Mouse (Mus musculus): ENCODE data around the gene Bcas3. TPM values are rescaled to one million over a fixed set of nuclear protein-coding genes. Genes with fewer than 3 reads are reported as not detected.

Gene Bcas3
- polyA plus RNA-seq, 1 experiment = 37.8 TPM

DNA sequence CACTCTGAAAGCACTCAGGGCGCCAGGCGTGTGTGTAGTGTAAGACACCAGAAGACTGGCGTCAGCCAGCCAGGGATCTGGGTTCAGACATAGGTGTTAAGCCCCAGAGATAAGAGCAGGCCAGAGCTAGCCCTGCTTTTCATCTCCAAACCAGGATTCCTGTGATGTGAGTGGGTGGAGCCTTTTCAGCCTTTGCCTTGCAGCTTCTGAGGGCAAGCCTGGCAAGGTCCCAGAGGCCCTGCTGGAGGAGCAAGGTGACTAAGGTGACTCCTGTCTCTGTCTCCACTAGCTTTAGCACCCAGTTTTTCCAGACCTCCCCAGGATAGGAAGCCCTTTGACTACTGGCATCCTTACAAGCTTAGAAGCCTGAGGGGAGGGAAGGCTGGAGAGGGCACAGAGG is 465.4 kb downstream of the Bcas3 start:
- no peaks in the 10 kb centered on the region for H3K4me1 ChIP-seq (ENCODE audit: control insufficient read depth, insufficient read depth, low read length)
- no peak overlapping the region for H3K27ac ChIP-seq (ENCODE audit: insufficient read depth, low read length)
- no peaks in the 10 kb centered on the region for H3K27me3 ChIP-seq (ENCODE audit: control insufficient read depth, insufficient read depth, low read length, poor library complexity, severe bottlenecking)

GRCm38 (mm10) chr11:85820959-85821358 is 468.0 kb downstream of the Bcas3 start:
- Histone ChIP-seq H3K4me3 (ENCODE audit: low read depth, low read length) (no peak overlapping the region), H3K9ac (ENCODE audit: low read depth, poor library complexity, severe bottlenecking) (no peak overlapping the region), H3K27ac (ENCODE audit: insufficient read depth, low read length) (no peak overlapping the region), H3K9me3 (replicated peaks; ENCODE audit: control insufficient read depth, insufficient read depth, low read length, poor library complexity, severe bottlenecking) (no peaks in the 10 kb centered on the region), H3K4me1 (ENCODE audit: control insufficient read depth, insufficient read depth, low read length) (no peaks in the 10 kb centered on the region), H3K36me3 (ENCODE audit: control insufficient read depth, insufficient read depth, low read length, poor library complexity, severe bottlenecking) (no peaks in the 10 kb centered on the region), H3K27me3 (ENCODE audit: control insufficient read depth, insufficient read depth, low read length, poor library complexity, severe bottlenecking) (no peaks in the 10 kb centered on the region)
- TF ChIP-seq POLR2A (IDR thresholded peaks at IDR 0.05; ENCODE audit: insufficient read depth, low read length) = no peak
- no peak for TF ChIP-seq EP300 (IDR thresholded peaks at IDR 0.05; ENCODE audit: insufficient read depth, low read depth, low read length)
- TF ChIP-seq CTCF (IDR thresholded peaks at IDR 0.05; ENCODE audit: low read depth, low read length) = no peak

More for the DNA sequence above, 465.4 kb downstream of the Bcas3 start:
- no peak for TF ChIP-seq POLR2A (IDR thresholded peaks at IDR 0.05; ENCODE audit: insufficient read depth, low read length)
- no peak for TF ChIP-seq CTCF (IDR thresholded peaks at IDR 0.05; ENCODE audit: low read depth, low read length)
- TF ChIP-seq EP300 (IDR thresholded peaks at IDR 0.05; ENCODE audit: insufficient read depth, low read depth, low read length) = no peak
- no peaks in the 10 kb centered on the region for H3K36me3 ChIP-seq (ENCODE audit: control insufficient read depth, insufficient read depth, low read length, poor library complexity, severe bottlenecking)
- H3K4me3 ChIP-seq (ENCODE audit: low read depth, low read length) = no peak overlapping the region
- no peak overlapping the region for H3K9ac ChIP-seq (ENCODE audit: low read depth, poor library complexity, severe bottlenecking)
- H3K9me3 ChIP-seq (replicated peaks; ENCODE audit: control insufficient read depth, insufficient read depth, low read length, poor library complexity, severe bottlenecking) = no peaks in the 10 kb centered on the region

GRCm38 (mm10) chr11:85821659-85822058 is 468.7 kb downstream of the Bcas3 start:
- no peaks in the 10 kb centered on the region for H3K4me1 ChIP-seq (ENCODE audit: control insufficient read depth, insufficient read depth, low read length)
- H3K9me3 ChIP-seq (replicated peaks; ENCODE audit: control insufficient read depth, insufficient read depth, low read length, poor library complexity, severe bottlenecking) = no peaks in the 10 kb centered on the region
- no peak for TF ChIP-seq EP300 (IDR thresholded peaks at IDR 0.05; ENCODE audit: insufficient read depth, low read depth, low read length)
- TF ChIP-seq POLR2A (IDR thresholded peaks at IDR 0.05; ENCODE audit: insufficient read depth, low read length) = no peak
- TF ChIP-seq CTCF (IDR thresholded peaks at IDR 0.05; ENCODE audit: low read depth, low read length) = no peak
- no peaks in the 10 kb centered on the region for H3K36me3 ChIP-seq (ENCODE audit: control insufficient read depth, insufficient read depth, low read length, poor library complexity, severe bottlenecking)
- H3K27me3 ChIP-seq (ENCODE audit: control insufficient read depth, insufficient read depth, low read length, poor library complexity, severe bottlenecking) = 0 out of 2 replicates have a peak, but pooled peaks cover 1% of the 10 kb centered on the region
- no peak overlapping the region for H3K4me3 ChIP-seq (ENCODE audit: low read depth, low read length)
- no peak overlapping the region for H3K9ac ChIP-seq (ENCODE audit: low read depth, poor library complexity, severe bottlenecking)
- H3K27ac ChIP-seq (ENCODE audit: insufficient read depth, low read length) = no peak overlapping the region

GRCm38 (mm10) chr11:85823181-85823580 is 470.2 kb downstream of the Bcas3 start:
- Histone ChIP-seq H3K9me3 (replicated peaks; ENCODE audit: control insufficient read depth, insufficient read depth, low read length, poor library complexity, severe bottlenecking) (no peaks in the 10 kb centered on the region), H3K36me3 (ENCODE audit: control insufficient read depth, insufficient read depth, low read length, poor library complexity, severe bottlenecking) (no peaks in the 10 kb centered on the region), H3K4me3 (ENCODE audit: low read depth, low read length) (no peak overlapping the region), H3K4me1 (ENCODE audit: control insufficient read depth, insufficient read depth, low read length) (no peaks in the 10 kb centered on the region), H3K9ac (ENCODE audit: low read depth, poor library complexity, severe bottlenecking) (no peak overlapping the region), H3K27ac (ENCODE audit: insufficient read depth, low read length) (no peak overlapping the region), H3K27me3 (ENCODE audit: control insufficient read depth, insufficient read depth, low read length, poor library complexity, severe bottlenecking) (0 out of 2 replicates have a peak, but pooled peaks cover 1% of the 10 kb centered on the region)
- TF ChIP-seq CTCF (IDR thresholded peaks at IDR 0.05; ENCODE audit: low read depth, low read length) (peak; percentile 94), POLR2A (IDR thresholded peaks at IDR 0.05; ENCODE audit: insufficient read depth, low read length) (no peak), EP300 (IDR thresholded peaks at IDR 0.05; ENCODE audit: insufficient read depth, low read depth, low read length) (no peak)

GRCm38 (mm10) chr11:85823794-85824193 is 470.8 kb downstream of the Bcas3 start:
- H3K4me1 ChIP-seq (ENCODE audit: control insufficient read depth, insufficient read depth, low read length) = no peaks in the 10 kb centered on the region
- no peak for TF ChIP-seq EP300 (IDR thresholded peaks at IDR 0.05; ENCODE audit: insufficient read depth, low read depth, low read length)
- TF ChIP-seq POLR2A (IDR thresholded peaks at IDR 0.05; ENCODE audit: insufficient read depth, low read length) = no peak
- TF ChIP-seq CTCF (IDR thresholded peaks at IDR 0.05; ENCODE audit: low read depth, low read length) = no peak
- no peak overlapping the region for H3K4me3 ChIP-seq (ENCODE audit: low read depth, low read length)
- no peaks in the 10 kb centered on the region for H3K9me3 ChIP-seq (replicated peaks; ENCODE audit: control insufficient read depth, insufficient read depth, low read length, poor library complexity, severe bottlenecking)
- H3K27me3 ChIP-seq (ENCODE audit: control insufficient read depth, insufficient read depth, low read length, poor library complexity, severe bottlenecking) = peaks cover 3% of the 10 kb centered on the region
- H3K36me3 ChIP-seq (ENCODE audit: control insufficient read depth, insufficient read depth, low read length, poor library complexity, severe bottlenecking) = no peaks in the 10 kb centered on the region
- H3K9ac ChIP-seq (ENCODE audit: low read depth, poor library complexity, severe bottlenecking) = no peak overlapping the region
- no peak overlapping the region for H3K27ac ChIP-seq (ENCODE audit: insufficient read depth, low read length)

- Histone ChIP-seq H3K9ac (ENCODE audit: low read depth, poor library complexity, severe bottlenecking) (no peak overlapping the region), H3K4me1 (ENCODE audit: control insufficient read depth, insufficient read depth, low read length) (no peaks in the 10 kb centered on the region), H3K9me3 (replicated peaks; ENCODE audit: control insufficient read depth, insufficient read depth, low read length, poor library complexity, severe bottlenecking) (no peaks in the 10 kb centered on the region), H3K36me3 (ENCODE audit: control insufficient read depth, insufficient read depth, low read length, poor library complexity, severe bottlenecking) (no peaks in the 10 kb centered on the region), H3K27ac (ENCODE audit: insufficient read depth, low read length) (no peak overlapping the region), H3K27me3 (ENCODE audit: control insufficient read depth, insufficient read depth, low read length, poor library complexity, severe bottlenecking) (peaks cover 14% of the 10 kb centered on the region), H3K4me3 (ENCODE audit: low read depth, low read length) (no peak overlapping the region)
- TF ChIP-seq POLR2A (IDR thresholded peaks at IDR 0.05; ENCODE audit: insufficient read depth, low read length) = no peak
- TF ChIP-seq EP300 (IDR thresholded peaks at IDR 0.05; ENCODE audit: insufficient read depth, low read depth, low read length) = no peak
- TF ChIP-seq CTCF (IDR thresholded peaks at IDR 0.05; ENCODE audit: low read depth, low read length) = no peak
These were observed 472.1 kb downstream of the Bcas3 start for GRCm38 (mm10) chr11:85825031-85825430.
